Mouse (Mus musculus): ENCODE data around the gene Mrpl9. TPM values are rescaled to one million over a fixed set of nuclear protein-coding genes. Genes with fewer than 3 reads are reported as not detected.

The Mrpl9 gene
- 61.3 and 63.2 TPM in 2 replicates for polyA plus RNA-seq (2015; fragmentation: Nextera tagmentation; extraction: Ambion mirVana)

DNA sequence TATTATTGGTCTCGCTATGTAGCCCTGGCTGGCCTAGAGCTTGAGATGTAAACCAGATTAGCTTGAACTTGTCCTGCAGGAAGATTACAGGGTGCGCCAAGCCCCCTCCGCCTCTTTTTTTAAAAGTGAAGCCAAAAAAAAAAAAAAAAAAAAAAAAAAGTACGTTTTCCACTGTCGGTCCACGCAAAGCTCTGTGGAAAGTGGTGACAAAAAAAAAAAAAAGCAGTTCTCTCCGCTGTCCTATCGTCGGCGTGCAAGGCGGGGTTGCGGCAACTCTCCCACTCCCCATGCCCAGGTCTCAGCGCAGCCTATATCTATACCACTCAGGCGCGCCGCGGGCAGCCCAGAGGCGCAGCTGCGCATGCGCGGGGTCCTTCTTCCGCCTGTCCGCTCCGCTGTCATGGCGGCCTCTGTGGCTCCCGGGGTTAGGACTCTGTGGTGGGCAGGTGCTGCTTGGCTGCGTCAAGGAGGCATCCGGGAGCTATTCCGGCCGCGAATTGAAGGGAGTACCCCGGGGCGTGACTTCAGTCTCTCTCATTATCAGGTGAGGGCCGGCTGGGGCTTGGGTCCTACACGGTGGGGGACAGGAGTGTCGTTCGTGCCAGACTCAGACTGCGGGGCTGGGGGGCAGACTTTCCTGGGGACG is at the start of gene Mrpl9:
Gene Mrpl9, plus strand, starts transcription at position 368 of the 646 bp plus-strand sequence.
- peak; percentile 99 for ATAC-seq
- peaks cover 15% of the 10 kb centered on the region for H3K4me1 ChIP-seq (replicated peaks)
- under 1% methylated on average over 39 of the region's 39 CpGs for WGBS
- peak within 1 kb of the TSS; percentile 93 for H3K4me3 ChIP-seq (replicated peaks)
- H3K9ac ChIP-seq (replicated peaks), result peak within 1 kb of the TSS; percentile 93
- no peaks in the 10 kb centered on the region for H3K9me3 ChIP-seq
- H3K27me3 ChIP-seq, result 0 out of 2 replicates have a peak, but pooled peaks cover 3% of the 10 kb centered on the region
- peak within 1 kb of the TSS; percentile 80 for H3K27ac ChIP-seq
- peaks cover 30% of the 10 kb centered on the region for H3K36me3 ChIP-seq
- H3K4me2 ChIP-seq (replicated peaks), result peak within 1 kb of the TSS; percentile 78

DNA sequence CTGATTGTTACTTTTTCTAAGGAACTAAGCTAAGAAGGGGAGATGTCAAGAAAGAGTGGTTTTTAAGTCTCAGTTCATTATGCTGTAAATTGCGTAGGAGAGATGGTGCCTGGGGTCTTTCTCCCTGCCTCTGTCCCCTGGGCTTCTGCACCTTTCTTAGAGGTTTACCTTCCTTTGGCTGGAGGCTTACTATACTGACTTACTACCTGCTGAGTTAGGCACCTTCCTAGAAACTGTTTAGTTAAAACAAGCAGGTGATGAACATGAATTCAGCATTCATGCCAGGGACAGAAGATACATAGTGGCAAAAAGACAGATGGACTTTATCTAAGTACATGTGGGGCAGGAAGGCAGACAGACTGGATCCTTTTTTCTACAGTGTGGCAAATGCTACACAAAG is 46.8 kb upstream of the Mrpl9 start:
- Histone ChIP-seq H3K9me3 (no peaks in the 10 kb centered on the region), H3K4me3 (replicated peaks) (no peak overlapping the region), H3K4me2 (replicated peaks) (no peak overlapping the region), H3K9ac (replicated peaks) (no peak overlapping the region), H3K27me3 (peaks cover 18% of the 10 kb centered on the region), H3K4me1 (replicated peaks) (peaks cover 20% of the 10 kb centered on the region), H3K27ac (no peak overlapping the region), H3K36me3 (no peaks in the 10 kb centered on the region)
- 83% methylated on average over 1 of the region's 1 CpGs for WGBS
- no peak for ATAC-seq

DNA sequence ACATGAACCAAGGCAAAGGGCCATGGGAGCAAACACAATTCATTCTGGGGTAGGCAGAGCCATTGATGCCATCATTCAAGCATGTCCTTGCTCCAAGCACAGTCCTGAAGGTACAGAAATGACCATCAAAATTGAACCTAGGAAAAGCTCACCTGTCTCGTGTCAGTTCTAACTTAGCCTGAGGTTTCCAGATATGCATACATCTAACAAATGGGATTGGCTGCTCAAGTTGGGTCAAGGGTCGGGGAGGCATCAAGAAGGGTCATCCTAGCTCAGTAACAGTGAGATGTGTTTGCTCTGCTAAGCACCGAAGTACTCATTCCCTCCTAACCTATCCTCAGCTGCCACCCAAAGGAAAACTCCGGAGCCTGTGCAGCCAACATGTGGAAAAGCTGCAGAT is 46.3 kb upstream of the Mrpl9 start:
- WGBS, result 87% methylated on average over 4 of the region's 4 CpGs
- Histone ChIP-seq H3K4me1 (replicated peaks) (peaks cover 20% of the 10 kb centered on the region), H3K4me3 (replicated peaks) (no peak overlapping the region), H3K36me3 (no peaks in the 10 kb centered on the region), H3K27me3 (peaks cover 22% of the 10 kb centered on the region), H3K27ac (no peak overlapping the region), H3K4me2 (replicated peaks) (no peak overlapping the region), H3K9me3 (no peaks in the 10 kb centered on the region), H3K9ac (replicated peaks) (no peak overlapping the region)
- no peak for ATAC-seq

DNA sequence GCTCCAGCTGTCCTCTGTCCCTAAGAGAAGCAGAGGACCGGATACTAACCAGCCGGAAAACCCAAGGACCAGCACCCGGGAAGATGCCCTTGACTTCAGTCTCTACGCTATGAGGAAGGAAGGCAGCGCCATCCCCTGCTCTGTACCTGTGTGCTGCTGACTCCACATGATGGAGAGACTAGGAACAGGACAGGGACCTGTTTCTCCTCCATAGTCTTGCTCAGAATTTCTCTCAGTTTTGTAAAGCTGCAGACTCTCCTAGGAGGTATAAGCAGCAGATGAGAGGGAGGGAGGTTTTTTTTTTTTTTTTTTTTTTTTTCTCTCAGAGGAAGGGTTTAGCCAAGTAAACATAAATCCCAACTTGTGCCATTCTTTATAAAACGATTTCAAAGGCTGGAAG is 44.9 kb upstream of the Mrpl9 start, which contains the start of gene Lingo4:
Gene Lingo4, plus strand, starts transcription at position 301 of the 400 bp plus-strand sequence.
- no peak for ATAC-seq
- Histone ChIP-seq H3K4me2 (replicated peaks) (peak within 1 kb of the TSS; percentile 70), H3K27ac (no peak within 1 kb of the TSS; the same call in 1 of the 2 replicates), H3K4me1 (replicated peaks) (peaks cover 20% of the 10 kb centered on the region), H3K27me3 (peaks cover 25% of the 10 kb centered on the region), H3K4me3 (replicated peaks) (peak within 1 kb of the TSS; percentile 42), H3K9me3 (no peaks in the 10 kb centered on the region), H3K36me3 (no peaks in the 10 kb centered on the region), H3K9ac (replicated peaks) (peak within 1 kb of the TSS; percentile 70)
- WGBS, result 77% methylated on average over 6 of the region's 6 CpGs

DNA sequence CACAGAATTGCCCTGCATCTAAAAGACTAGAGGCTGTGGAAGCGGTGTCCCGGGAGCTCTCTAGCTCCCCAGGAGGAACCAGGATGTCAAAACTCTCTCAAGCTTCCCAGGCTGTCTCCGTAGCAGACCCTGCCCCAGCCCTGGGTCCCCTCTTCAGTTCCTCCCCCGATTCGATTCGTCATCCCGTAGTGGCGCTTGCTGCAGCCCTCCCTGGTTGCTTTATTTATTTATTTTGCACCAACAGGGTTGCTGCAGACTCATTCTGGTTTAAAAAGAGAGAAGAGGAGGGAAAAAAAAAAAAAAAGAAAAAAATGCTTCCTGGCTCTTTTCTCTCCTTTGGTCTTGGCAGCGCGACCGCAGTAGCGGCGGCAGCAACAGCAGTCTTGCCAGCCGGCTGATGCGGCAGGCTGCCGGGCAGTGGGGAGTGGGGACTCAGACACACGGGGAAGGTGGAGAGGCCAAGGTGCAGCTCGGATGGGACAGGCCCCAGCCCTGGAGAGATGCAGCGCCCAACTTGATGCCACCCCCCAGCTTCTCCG is 44.1 kb upstream of the Mrpl9 start:
- H3K27ac ChIP-seq, result no peak overlapping the region; the same call in 1 of the 2 replicates
- peaks cover 20% of the 10 kb centered on the region for H3K4me1 ChIP-seq (replicated peaks)
- H3K4me3 ChIP-seq (replicated peaks), result peak overlapping the region; percentile 42
- no peaks in the 10 kb centered on the region for H3K9me3 ChIP-seq
- H3K36me3 ChIP-seq, result no peaks in the 10 kb centered on the region
- peak overlapping the region; percentile 70 for H3K4me2 ChIP-seq (replicated peaks)
- ATAC-seq, result peak; percentile 78
- peaks cover 29% of the 10 kb centered on the region for H3K27me3 ChIP-seq
- WGBS, result 3% methylated on average over 20 of the region's 20 CpGs
- H3K9ac ChIP-seq (replicated peaks), result peak overlapping the region; percentile 70

DNA sequence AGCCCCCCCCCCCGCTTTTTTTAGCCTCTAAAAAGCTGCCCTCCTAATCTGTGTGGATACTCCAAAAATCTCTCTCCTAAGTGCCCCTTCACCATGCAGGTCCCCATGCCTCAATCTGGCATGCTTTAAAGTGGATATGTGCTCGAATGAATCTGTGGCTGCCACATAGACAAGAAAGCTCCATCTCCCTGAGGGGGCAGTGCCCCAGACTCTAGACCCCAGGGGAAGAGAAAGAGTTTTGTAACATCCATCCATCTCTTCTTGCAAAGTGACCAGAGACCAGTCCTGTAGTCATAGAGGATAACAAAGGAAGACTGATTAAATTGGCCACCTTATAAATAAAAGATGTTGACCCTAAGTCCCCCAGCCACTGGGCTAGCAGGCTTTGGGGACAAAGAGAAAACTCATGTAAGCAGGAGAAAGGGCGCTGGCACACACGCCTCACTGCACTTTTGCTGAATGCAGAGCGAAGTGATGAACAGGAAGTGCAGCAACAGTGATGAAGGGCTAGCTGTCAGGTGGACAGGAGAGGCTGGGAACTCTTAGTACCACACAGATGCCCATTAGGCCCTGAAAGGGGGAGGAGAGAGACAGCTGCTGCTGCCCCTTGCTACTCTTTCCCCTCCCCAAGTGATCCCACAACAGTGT is 43.3 kb upstream of the Mrpl9 start:
- 15% methylated on average over 5 of the region's 5 CpGs for WGBS
- peak; percentile 44; the same call in 1 of the 2 replicates for ATAC-seq
- Histone ChIP-seq H3K9me3 (no peaks in the 10 kb centered on the region), H3K4me2 (replicated peaks) (peak overlapping the region; percentile 70), H3K27me3 (peaks cover 29% of the 10 kb centered on the region), H3K4me1 (replicated peaks) (peaks cover 28% of the 10 kb centered on the region), H3K36me3 (no peaks in the 10 kb centered on the region), H3K9ac (replicated peaks) (peak overlapping the region; percentile 70), H3K27ac (no peak overlapping the region), H3K4me3 (replicated peaks) (peak overlapping the region; percentile 42; the same call in 1 of the 2 replicates)

DNA sequence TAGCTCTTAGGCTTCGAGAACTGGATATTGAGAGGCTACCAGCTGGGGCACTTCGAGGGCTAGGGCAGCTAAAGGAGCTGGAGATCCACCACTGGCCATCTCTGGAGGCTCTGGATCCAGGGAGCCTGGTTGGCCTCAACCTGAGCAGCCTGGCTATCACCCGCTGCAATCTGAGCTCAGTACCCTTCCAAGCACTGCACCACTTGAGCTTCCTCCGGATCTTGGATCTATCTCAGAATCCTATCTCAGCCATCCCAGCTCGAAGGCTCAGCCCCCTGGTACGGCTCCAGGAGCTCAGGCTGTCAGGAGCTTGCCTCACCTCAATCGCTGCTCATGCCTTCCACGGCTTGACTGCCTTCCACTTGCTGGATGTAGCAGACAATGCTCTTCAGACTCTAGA is 40.7 kb upstream of the Mrpl9 start:
- no peak overlapping the region for H3K9ac ChIP-seq (replicated peaks)
- no peak for ATAC-seq
- no peaks in the 10 kb centered on the region for H3K9me3 ChIP-seq
- H3K4me3 ChIP-seq (replicated peaks), result no peak overlapping the region
- peaks cover 23% of the 10 kb centered on the region for H3K27me3 ChIP-seq
- no peak overlapping the region for H3K27ac ChIP-seq
- no peaks in the 10 kb centered on the region for H3K36me3 ChIP-seq
- 79% methylated on average over 8 of the region's 8 CpGs for WGBS
- H3K4me2 ChIP-seq (replicated peaks), result no peak overlapping the region
- peaks cover 30% of the 10 kb centered on the region for H3K4me1 ChIP-seq (replicated peaks)

DNA sequence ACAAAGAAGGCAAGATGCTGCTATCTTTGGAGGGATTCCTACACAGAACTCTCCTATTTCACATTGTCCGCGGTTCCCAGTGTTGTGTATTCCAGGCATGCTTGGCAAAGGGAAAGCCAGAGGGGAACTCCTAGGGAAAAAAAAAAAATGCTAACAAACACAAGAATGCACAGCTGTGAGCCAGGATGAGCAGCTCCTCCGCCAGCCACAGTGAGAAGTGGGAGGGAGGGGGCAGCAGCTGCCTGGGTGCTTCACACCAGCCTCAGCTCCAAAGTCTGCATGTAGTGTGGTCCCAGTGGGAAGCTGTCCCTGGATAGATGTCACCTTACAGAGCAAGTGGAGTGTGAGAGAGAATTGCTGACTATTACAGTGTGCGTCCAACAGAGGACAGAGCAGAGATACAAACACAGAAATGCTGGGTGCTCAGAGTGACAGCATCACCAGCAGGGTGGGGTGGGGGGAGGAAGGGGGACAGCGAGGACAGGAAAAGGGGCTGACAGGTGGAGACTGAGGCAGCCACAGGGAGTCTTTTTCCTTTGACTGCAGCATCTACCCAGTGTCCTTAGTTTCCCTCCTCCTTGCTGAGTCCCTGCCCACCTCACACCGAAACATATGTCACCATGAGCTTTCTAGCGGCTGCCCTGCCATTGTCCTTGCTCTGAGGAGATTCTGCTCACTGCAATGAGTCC is 38.6 kb upstream of the Mrpl9 start:
- Histone ChIP-seq H3K36me3 (no peaks in the 10 kb centered on the region), H3K4me1 (replicated peaks) (peaks cover 21% of the 10 kb centered on the region), H3K9ac (replicated peaks) (peak overlapping the region; percentile 4; the same call in 1 of the 2 replicates), H3K9me3 (no peaks in the 10 kb centered on the region), H3K4me2 (replicated peaks) (no peak overlapping the region), H3K27ac (no peak overlapping the region), H3K27me3 (peaks cover 14% of the 10 kb centered on the region), H3K4me3 (replicated peaks) (no peak overlapping the region)
- WGBS, result 23% methylated on average over 7 of the region's 7 CpGs
- peak; percentile 41; the same call in 1 of the 2 replicates for ATAC-seq

DNA sequence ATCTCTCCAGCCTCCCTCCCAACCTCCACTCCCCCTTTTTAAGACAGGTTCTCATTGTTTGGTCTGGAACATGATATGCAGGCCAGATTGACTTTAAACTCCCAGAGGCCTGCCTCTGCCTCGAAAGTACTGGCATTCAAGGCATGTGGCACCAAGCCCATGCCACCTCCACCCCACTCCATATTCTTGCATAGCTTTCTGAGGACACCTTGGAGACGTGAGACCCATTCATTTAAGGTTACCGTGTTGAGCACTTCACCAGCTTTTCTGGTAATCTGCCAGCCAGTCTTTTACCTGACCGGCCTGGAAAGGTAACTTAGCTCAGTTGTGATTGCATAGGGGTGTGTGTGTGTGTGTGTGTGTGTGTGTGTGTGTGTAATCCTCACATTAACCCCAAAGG is 37.6 kb upstream of the Mrpl9 start:
- H3K4me2 ChIP-seq (replicated peaks), result no peak overlapping the region
- H3K27me3 ChIP-seq, result peaks cover 14% of the 10 kb centered on the region
- H3K4me1 ChIP-seq (replicated peaks), result peaks cover 10% of the 10 kb centered on the region; the same call in 1 of the 2 replicates
- H3K27ac ChIP-seq, result no peak overlapping the region
- H3K4me3 ChIP-seq (replicated peaks), result no peak overlapping the region
- H3K9me3 ChIP-seq, result no peaks in the 10 kb centered on the region
- ATAC-seq, result no peak
- H3K9ac ChIP-seq (replicated peaks), result no peak overlapping the region
- WGBS, result 81% methylated on average over 4 of the region's 4 CpGs
- H3K36me3 ChIP-seq, result no peaks in the 10 kb centered on the region

DNA sequence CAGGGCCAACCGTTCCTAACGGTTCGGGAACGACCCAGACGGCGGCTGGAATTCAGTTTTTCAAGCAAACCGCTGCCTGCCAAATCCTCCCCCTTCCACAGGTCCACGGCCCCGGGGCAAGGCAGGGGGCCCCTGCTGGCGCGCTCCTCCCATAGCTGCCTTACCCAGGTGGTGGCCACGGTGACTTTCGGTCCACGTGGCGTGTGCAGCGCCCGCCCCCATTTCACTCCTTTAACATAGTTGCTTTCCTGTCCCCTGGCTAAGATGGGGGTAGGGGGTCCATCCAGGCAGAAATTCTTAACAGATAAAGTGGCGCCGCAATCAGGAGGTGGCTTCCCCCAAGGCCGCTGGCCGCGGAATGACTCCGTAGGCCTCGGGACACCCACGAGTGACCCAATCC is 30.6 kb upstream of the Mrpl9 start:
- H3K4me2 ChIP-seq (replicated peaks), result peak overlapping the region; percentile 77
- H3K27ac ChIP-seq, result peak overlapping the region; percentile 81
- H3K36me3 ChIP-seq, result no peaks in the 10 kb centered on the region
- ATAC-seq, result peak; percentile 71; the same call in 1 of the 2 replicates
- H3K4me1 ChIP-seq (replicated peaks), result peaks cover 18% of the 10 kb centered on the region
- H3K9me3 ChIP-seq, result no peaks in the 10 kb centered on the region
- H3K27me3 ChIP-seq, result no peaks in the 10 kb centered on the region
- WGBS, result 7% methylated on average over 25 of the region's 25 CpGs
- H3K4me3 ChIP-seq (replicated peaks), result peak overlapping the region; percentile 62
- H3K9ac ChIP-seq (replicated peaks), result peak overlapping the region; percentile 77

DNA sequence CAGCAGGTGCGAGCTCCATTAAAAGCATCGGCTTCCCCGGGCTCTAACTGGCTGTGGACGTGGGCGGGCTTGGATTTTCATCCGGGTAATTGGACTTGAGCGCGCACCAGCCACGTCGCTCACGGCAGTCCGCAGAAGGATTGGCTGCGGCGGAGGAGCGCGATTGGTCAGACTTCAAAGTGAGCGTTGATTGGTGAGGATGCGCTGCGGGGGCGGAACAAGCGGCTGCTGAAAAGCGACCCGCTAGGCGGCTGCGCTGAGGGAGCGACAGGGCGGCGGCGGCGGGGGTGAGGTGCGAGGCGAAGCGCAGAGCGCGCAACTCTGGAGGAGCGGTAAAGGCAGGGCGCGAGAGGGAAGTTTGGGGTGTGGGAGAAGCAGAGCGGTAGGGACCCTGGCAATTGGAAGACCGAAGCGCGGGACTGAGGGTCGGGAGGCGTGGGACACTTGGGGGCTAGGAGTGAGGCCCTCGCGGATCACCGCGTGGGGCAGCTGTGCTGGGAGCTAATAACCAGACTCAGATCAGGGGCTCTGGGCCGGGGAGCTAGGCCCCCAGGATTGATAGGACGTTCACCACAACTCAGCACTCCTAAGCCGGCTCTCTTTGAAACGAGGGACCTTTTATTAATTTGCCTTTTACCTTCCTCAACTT is 30.0 kb upstream of the Mrpl9 start, which contains the start of gene Tdrkh:
Gene Tdrkh, plus strand, starts transcription at position 243 of the 649 bp plus-strand sequence.
- H3K27me3 ChIP-seq, result no peaks in the 10 kb centered on the region
- H3K27ac ChIP-seq, result peak within 1 kb of the TSS; percentile 81
- H3K36me3 ChIP-seq, result no peaks in the 10 kb centered on the region
- no peaks in the 10 kb centered on the region for H3K9me3 ChIP-seq
- peaks cover 18% of the 10 kb centered on the region for H3K4me1 ChIP-seq (replicated peaks)
- 8% methylated on average over 52 of the region's 52 CpGs for WGBS
- H3K9ac ChIP-seq (replicated peaks), result peak within 1 kb of the TSS; percentile 79
- ATAC-seq, result peak; percentile 99
- H3K4me2 ChIP-seq (replicated peaks), result peak within 1 kb of the TSS; percentile 77
- peak within 1 kb of the TSS; percentile 62 for H3K4me3 ChIP-seq (replicated peaks)
